Mouse (Mus musculus) midbrain, embryonic 13.5 days (tissue): ENCODE measurements at regions not wholly inside any gene's neighbourhood (a gene's known extent, or its start where the extent isn't known, plus 50 kb on each side); places are given as distances from the start of the nearest gene placed in this dataset.

Experiments
- ATAC-seq: fragments of 200-750 bp; cut with Nextera tagmentation; 2 replicates; pipeline ENCODE4 v1.8.0; 2017; ENCODE audit warnings: mild to moderate bottlenecking, moderate TSS enrichment, moderate library complexity
- H3K27ac ChIP-seq: fragments of 300-500 bp; sonication (generic); 2 replicates; pipeline ENCODE4 v1.5.1; 2015; ENCODE audit warnings: inconsistent platforms, mild to moderate bottlenecking, moderate library complexity
- H3K27me3 ChIP-seq: fragments of 300-500 bp; sonication (generic); 2 replicates; pipeline ENCODE4 v1.6.1; 2015; ENCODE audit warnings: mild to moderate bottlenecking, inconsistent platforms
- H3K36me3 ChIP-seq: fragments of 300-500 bp; sonication (generic); 2 replicates; pipeline ENCODE4 v1.6.1; 2015; ENCODE audit warnings: mild to moderate bottlenecking, inconsistent platforms
- H3K4me1 ChIP-seq: fragments of 300-500 bp; sonication (generic); replicated peaks from 2 replicates; pipeline ENCODE4 v1.6.1; 2015; ENCODE audit warnings: inconsistent platforms
- H3K4me2 ChIP-seq: fragments of 300-500 bp; sonication (generic); replicated peaks from 2 replicates; pipeline ENCODE4 v1.6.1; 2015; ENCODE audit warnings: moderate library complexity, mild to moderate bottlenecking, inconsistent platforms
- H3K4me3 ChIP-seq: fragments of 300-500 bp; sonication (generic); replicated peaks from 2 replicates; pipeline ENCODE4 v1.5.1; 2015; ENCODE audit warnings: mild to moderate bottlenecking, inconsistent platforms
- H3K9ac ChIP-seq: fragments of 300-500 bp; sonication (generic); replicated peaks from 2 replicates; pipeline ENCODE4 v1.6.1; 2015; ENCODE audit warnings: mild to moderate bottlenecking, inconsistent platforms
- H3K9me3 ChIP-seq: fragments of 300-500 bp; sonication (generic); 2 replicates; pipeline ENCODE4 v1.6.1; 2016; ENCODE audit warnings: mild to moderate bottlenecking, inconsistent platforms
- WGBS: fragments of 180-500 bp; shearing (Covaris S2); methylation state at CpG from one replicate; pipeline ENCODE4 v1.1.7; 2015; 5-methylcytosine and 5-hydroxymethylcytosine counted together

DNA sequence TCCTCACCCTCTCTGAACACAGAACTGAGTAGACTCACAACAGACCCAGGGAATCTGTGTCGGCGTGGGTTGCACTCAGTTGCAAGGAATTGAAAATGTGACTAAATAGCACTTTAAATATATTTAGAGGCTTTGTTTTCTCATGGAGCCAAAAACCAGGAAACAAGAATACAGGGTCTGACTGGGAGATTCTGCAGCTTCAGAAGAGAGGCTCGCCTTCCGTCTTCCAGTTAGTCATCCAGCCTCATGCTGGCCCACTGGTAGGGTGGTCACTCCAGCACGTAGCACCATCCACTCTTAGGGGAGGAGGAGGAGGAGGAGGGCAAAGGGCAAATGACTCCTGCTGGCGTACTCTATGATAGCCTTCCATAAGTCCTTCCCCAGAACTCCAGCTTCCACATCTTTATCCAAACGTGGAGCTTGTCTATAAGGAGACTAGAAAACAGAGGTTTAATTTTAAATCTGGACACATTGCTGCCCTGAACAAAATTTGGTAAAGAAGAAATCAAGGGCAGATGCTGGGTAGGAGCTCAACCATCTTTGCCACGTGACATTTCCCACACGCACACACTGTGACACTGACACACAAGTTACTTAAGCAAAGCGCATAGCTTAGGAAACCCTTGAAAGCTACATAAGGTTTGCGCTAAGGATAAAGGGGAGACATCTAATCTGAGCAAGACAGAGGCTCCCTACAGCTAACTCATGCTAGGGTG lies 60.8 kb downstream of the Mis18a start:
- Histone ChIP-seq H3K4me1 (no peaks in the 10 kb centered on the region), H3K27me3 (0 out of 2 replicates have a peak, but pooled peaks cover 3% of the 10 kb centered on the region), H3K9me3 (no peaks in the 10 kb centered on the region), H3K36me3 (no peaks in the 10 kb centered on the region), H3K4me3 (no peak overlapping the region), H3K27ac (no peak overlapping the region), H3K4me2 (no peak overlapping the region), H3K9ac (no peak overlapping the region)
- 89% methylated on average over 11 of the region's 11 CpGs for WGBS
- no peak for ATAC-seq

DNA sequence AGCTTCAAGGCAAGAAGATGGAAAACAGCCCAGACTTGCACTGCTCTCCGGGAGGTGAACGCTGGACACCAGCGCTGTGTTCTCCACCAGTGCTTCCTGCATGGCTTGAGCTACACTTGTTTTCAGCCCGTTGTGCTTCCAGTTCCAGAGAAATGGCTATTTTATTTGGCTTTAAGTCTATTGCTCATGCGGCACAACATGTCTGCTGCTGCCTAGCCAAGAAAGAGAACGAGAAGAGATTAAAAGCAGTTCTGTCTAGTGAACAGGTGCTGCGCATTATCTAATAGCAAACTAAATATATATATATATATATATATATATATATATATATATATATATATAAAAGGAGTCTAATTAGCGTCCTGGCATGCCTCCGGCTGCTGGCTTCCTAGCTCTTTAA lies 63.1 kb downstream of the Mis18a start:
- H3K4me3 ChIP-seq, result no peak overlapping the region
- no peak for ATAC-seq
- WGBS, result 84% methylated on average over 9 of the region's 9 CpGs
- no peak overlapping the region for H3K4me2 ChIP-seq
- H3K4me1 ChIP-seq, result no peaks in the 10 kb centered on the region
- H3K36me3 ChIP-seq, result no peaks in the 10 kb centered on the region
- no peaks in the 10 kb centered on the region for H3K9me3 ChIP-seq
- H3K27me3 ChIP-seq, result 0 out of 2 replicates have a peak, but pooled peaks cover 3% of the 10 kb centered on the region
- H3K9ac ChIP-seq, result no peak overlapping the region
- no peak overlapping the region for H3K27ac ChIP-seq

DNA sequence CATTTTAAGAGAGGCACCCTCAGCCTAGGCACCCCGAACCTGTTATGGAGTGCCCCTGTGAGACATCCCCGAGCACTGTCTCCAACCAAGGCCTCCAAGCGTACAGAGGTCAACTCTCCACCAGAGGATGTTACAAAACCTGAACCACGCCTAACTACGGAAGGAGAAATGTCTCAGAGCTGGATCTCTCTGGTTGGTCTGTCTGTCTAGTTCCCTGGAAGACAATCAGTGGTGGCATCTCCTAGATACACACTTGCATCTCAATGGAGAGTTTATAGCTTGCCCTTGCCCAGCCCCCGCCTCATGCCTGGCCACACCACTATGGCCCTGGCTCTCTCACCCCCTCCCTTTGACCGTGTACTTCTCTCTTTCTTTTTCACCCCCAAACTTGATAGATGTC lies 69.2 kb downstream of the Mis18a start:
- Histone ChIP-seq H3K4me3 (no peak overlapping the region), H3K36me3 (no peaks in the 10 kb centered on the region), H3K27me3 (0 out of 2 replicates have a peak, but pooled peaks cover 3% of the 10 kb centered on the region), H3K4me1 (peaks cover 14% of the 10 kb centered on the region), H3K9me3 (no peaks in the 10 kb centered on the region), H3K9ac (no peak overlapping the region), H3K4me2 (no peak overlapping the region), H3K27ac (no peak overlapping the region)
- no peak for ATAC-seq
- WGBS, result 93% methylated on average over 7 of the region's 7 CpGs

- no peak overlapping the region for H3K9ac ChIP-seq
- WGBS, result 50% methylated on average over 9 of the region's 9 CpGs
- H3K27ac ChIP-seq, result peak overlapping the region; percentile 52
- no peaks in the 10 kb centered on the region for H3K27me3 ChIP-seq
- no peak overlapping the region for H3K4me2 ChIP-seq
- H3K4me1 ChIP-seq, result peaks cover 14% of the 10 kb centered on the region
- no peaks in the 10 kb centered on the region for H3K9me3 ChIP-seq
- H3K4me3 ChIP-seq, result no peak overlapping the region
- no peaks in the 10 kb centered on the region for H3K36me3 ChIP-seq
- ATAC-seq, result peak; percentile 28; the same call in 1 of the 2 replicates
Measured at GRCm38 (mm10) chr16:90657027-90657426, 70.2 kb downstream of the Mis18a start.

DNA sequence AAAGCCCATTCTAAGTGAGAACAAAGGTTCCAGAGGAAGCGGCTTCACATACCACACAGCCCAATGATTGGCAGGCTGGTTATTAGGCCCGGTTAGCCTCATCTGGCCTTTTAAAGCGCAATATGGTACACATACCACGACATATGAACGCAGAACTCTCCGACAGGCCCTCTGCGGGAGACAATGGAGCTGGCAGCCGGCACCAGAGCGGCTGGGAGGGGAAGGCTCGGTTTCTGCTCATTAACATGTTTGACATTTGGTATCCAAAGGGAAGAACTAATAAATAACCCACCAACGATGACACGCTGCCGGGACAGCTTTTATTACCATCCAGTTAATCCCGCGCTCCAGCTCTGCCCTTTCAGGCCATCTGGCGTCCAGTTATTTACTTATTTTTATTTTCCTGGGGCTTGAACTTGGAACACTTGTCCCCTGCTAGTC lies 70.6 kb downstream of the Mis18a start:
- no peaks in the 10 kb centered on the region for H3K27me3 ChIP-seq
- peak; percentile 91 for ATAC-seq
- H3K9me3 ChIP-seq, result no peaks in the 10 kb centered on the region
- H3K4me2 ChIP-seq, result no peak overlapping the region
- no peak overlapping the region for H3K4me3 ChIP-seq
- H3K4me1 ChIP-seq, result peaks cover 14% of the 10 kb centered on the region
- H3K27ac ChIP-seq, result peak overlapping the region; percentile 52
- no peak overlapping the region for H3K9ac ChIP-seq
- WGBS, result 10% methylated on average over 16 of the region's 16 CpGs
- no peaks in the 10 kb centered on the region for H3K36me3 ChIP-seq

- Histone ChIP-seq H3K4me3 (no peak overlapping the region), H3K27ac (no peak overlapping the region), H3K4me1 (peaks cover 14% of the 10 kb centered on the region), H3K4me2 (no peak overlapping the region), H3K36me3 (no peaks in the 10 kb centered on the region), H3K9ac (no peak overlapping the region), H3K27me3 (no peaks in the 10 kb centered on the region), H3K9me3 (no peaks in the 10 kb centered on the region)
- WGBS, result 96% methylated on average over 5 of the region's 5 CpGs
- ATAC-seq, result no peak
Measured at GRCm38 (mm10) chr16:90654853-90655252, 72.4 kb downstream of the Mis18a start.

DNA sequence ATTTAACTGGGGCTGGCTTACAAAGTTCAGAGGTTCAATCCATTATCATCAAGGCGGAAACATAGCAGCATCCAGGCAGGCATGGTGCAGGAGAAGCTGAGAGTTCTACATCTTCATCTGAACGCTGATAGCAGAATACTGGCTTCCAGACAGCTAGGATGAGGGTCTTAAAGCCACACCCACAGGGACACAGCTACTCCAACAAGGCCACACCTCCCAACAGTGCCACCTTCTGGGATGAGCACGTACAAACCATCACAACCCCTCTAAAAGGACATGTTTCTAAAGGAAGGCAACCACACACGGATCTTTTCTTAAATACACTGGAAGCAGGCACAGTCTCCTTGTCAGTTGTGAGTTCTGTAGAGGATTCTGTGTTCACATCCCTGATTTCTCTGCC lies 74.4 kb downstream of the Mis18a start:
- Histone ChIP-seq H3K27me3 (no peaks in the 10 kb centered on the region), H3K4me1 (peaks cover 14% of the 10 kb centered on the region), H3K4me3 (no peak overlapping the region), H3K27ac (no peak overlapping the region), H3K36me3 (no peaks in the 10 kb centered on the region), H3K9ac (no peak overlapping the region), H3K9me3 (no peaks in the 10 kb centered on the region), H3K4me2 (no peak overlapping the region)
- ATAC-seq, result no peak
- WGBS, result 64% methylated on average over 4 of the region's 4 CpGs

GRCm38 (mm10) chr16:90648161-90648560 lies 79.0 kb downstream of the Mis18a start:
- Histone ChIP-seq H3K9ac (no peak overlapping the region), H3K4me2 (no peak overlapping the region), H3K9me3 (no peaks in the 10 kb centered on the region), H3K27ac (no peak overlapping the region), H3K4me3 (no peak overlapping the region), H3K4me1 (no peaks in the 10 kb centered on the region), H3K27me3 (no peaks in the 10 kb centered on the region), H3K36me3 (no peaks in the 10 kb centered on the region)
- 28% methylated on average over 4 of the region's 4 CpGs for WGBS
- ATAC-seq, result no peak

DNA sequence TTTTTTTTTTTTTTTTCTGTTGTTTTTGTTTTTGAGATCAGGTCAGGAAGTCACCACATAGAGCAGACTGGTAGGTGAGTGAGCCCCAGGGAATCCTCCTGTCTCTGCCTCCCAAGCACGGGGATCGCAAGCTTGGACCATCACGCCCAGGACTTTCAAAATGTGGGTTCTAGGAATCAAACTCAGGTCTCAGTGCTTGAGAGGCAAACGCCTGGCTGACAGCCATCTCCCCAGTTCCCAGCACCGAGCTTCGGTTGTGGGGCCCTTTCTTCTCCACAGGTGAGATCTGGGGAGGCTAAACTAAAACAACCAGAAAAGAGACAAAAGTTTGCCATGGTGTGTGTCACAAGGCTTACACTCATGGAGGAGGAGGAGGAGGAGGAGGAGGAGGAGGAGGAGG lies 84.5 kb downstream of the Mis18a start:
- H3K9ac ChIP-seq, result no peak overlapping the region
- H3K27ac ChIP-seq, result no peak overlapping the region
- H3K4me3 ChIP-seq, result no peak overlapping the region
- H3K9me3 ChIP-seq, result no peaks in the 10 kb centered on the region
- no peak for ATAC-seq
- peaks cover 2% of the 10 kb centered on the region; the same call in 1 of the 2 replicates for H3K27me3 ChIP-seq
- no peaks in the 10 kb centered on the region for H3K4me1 ChIP-seq
- no peak overlapping the region for H3K4me2 ChIP-seq
- 96% methylated on average over 6 of the region's 6 CpGs for WGBS
- H3K36me3 ChIP-seq, result no peaks in the 10 kb centered on the region

DNA sequence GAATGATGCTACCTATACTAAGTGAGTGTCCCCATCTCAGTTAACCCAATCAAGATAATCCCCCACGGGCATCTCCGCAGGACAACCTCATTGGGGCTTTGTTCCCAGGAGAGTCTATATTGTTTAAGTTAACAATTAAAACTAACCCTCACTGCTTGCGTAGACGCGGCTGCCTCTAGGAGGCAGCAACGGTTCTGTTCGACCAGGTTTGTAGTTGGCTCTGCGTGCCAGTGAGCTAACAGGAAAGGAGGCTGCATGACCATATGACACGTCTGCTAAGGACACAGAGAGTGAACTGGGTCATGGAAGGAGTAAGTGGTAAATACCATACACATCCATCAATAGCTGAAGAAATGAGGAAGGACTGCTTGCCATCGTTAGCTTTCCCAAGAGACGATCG lies 92.0 kb downstream of the Mis18a start:
- H3K27me3 ChIP-seq, result no peaks in the 10 kb centered on the region
- no peaks in the 10 kb centered on the region for H3K36me3 ChIP-seq
- H3K4me2 ChIP-seq, result no peak overlapping the region
- no peak overlapping the region for H3K4me3 ChIP-seq
- 34% methylated on average over 12 of the region's 12 CpGs for WGBS
- no peak overlapping the region for H3K27ac ChIP-seq
- ATAC-seq, result no peak
- H3K9ac ChIP-seq, result no peak overlapping the region
- no peaks in the 10 kb centered on the region for H3K9me3 ChIP-seq
- H3K4me1 ChIP-seq, result no peaks in the 10 kb centered on the region

DNA sequence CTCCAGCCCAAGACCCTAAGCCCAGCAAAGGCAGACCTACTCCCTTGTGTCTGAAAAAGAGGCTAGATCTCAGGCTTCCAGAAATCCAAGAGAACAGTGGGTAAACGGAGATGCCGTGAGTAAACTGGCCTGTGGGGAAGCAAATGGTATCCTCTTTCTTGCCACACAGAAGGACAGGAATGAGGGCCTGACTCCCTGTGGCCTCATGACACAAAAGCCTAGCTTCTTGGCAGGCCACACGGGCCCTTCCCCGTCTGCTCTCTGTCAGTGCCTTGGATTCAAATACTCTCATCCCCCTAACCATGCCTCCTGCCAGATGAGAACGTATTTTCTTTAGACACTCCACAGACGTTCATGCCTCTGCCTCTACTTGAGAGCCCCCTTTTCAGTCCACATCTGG lies 97.2 kb downstream of the Mis18a start:
- peaks cover 18% of the 10 kb centered on the region for H3K4me1 ChIP-seq
- no peaks in the 10 kb centered on the region for H3K27me3 ChIP-seq
- 26% methylated on average over 6 of the region's 6 CpGs for WGBS
- H3K4me3 ChIP-seq, result no peak overlapping the region
- peaks cover 3% of the 10 kb centered on the region; the same call in 1 of the 2 replicates for H3K9me3 ChIP-seq
- H3K4me2 ChIP-seq, result no peak overlapping the region
- no peaks in the 10 kb centered on the region for H3K36me3 ChIP-seq
- H3K9ac ChIP-seq, result no peak overlapping the region
- no peak overlapping the region for H3K27ac ChIP-seq
- no peak for ATAC-seq

GRCm38 (mm10) chr16:90629121-90629930 lies 97.9 kb downstream of the Mis18a start:
- no peaks in the 10 kb centered on the region for H3K27me3 ChIP-seq
- no peak overlapping the region; the same call in 1 of the 2 replicates for H3K4me2 ChIP-seq
- no peak overlapping the region for H3K4me3 ChIP-seq
- peaks cover 18% of the 10 kb centered on the region for H3K4me1 ChIP-seq
- peaks cover 3% of the 10 kb centered on the region; the same call in 1 of the 2 replicates for H3K9me3 ChIP-seq
- H3K36me3 ChIP-seq, result no peaks in the 10 kb centered on the region
- 0 out of 2 replicates have a peak overlapping the region, but pooled peaks have one; percentile 17 for H3K9ac ChIP-seq
- peak; percentile 71 for ATAC-seq
- WGBS, result 36% methylated on average over 19 of the region's 19 CpGs
- H3K27ac ChIP-seq, result peak overlapping the region; percentile 27; the same call in 1 of the 2 replicates
